Mouse (Mus musculus) cerebellum, adult 2 months (tissue): ENCODE results near the gene Taar9.

ENCODE experiments used
- CTCF ChIP-seq: fragments of 200-500 bp; IDR thresholded peaks from 2 replicates; pipeline ENCODE4 v1.5.1; 2011; ENCODE audit warnings: low read depth, mild to moderate bottlenecking, control low read depth, low read length, moderate library complexity, borderline replicate concordance; ENCODE audit not compliant: insufficient read depth
- POLR2A ChIP-seq: fragments of 200-500 bp; IDR thresholded peaks from 2 replicates; pipeline ENCODE4 v1.6.1; 2011; ENCODE audit warnings: low read length, control low read depth, borderline replicate concordance; ENCODE audit not compliant: insufficient read depth

GRCm38 (mm10) chr10:24133132-24133531 lies 23.8 kb upstream of the Taar9 start:
- TF ChIP-seq POLR2A = no peak
- no peak for TF ChIP-seq CTCF
